Mouse (Mus musculus): ENCODE results near the gene Gm5796. TPM values are rescaled to one million over a fixed set of nuclear protein-coding genes. Genes with fewer than 3 reads are reported as not detected.

Gm5796 gene
- polyA plus RNA-seq (2015; fragmentation: Nextera tagmentation; extraction: Ambion mirVana): not detected in 2 replicates

DNA sequence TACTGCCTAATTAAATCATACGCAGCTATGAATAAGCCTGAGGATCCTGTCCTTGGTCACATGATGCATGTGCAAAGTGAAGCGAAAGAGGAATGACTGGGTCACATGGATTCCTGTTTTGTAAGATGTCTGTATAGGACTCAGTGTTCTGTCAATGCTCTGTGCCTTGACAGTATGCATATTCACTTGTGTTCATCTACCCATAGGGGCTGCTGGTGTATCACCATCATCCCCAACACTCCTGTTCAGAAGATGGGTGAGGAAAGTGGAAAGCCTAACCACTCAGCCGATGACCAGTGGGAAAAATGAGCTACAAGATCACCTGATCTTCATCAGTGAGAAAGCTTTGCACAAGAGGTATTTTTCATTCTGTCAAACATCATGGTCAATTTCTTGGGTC, at the start of gene Gm5796:
Gm5796 (plus strand) TSS at position 301 of the 400 bp plus-strand sequence.

DNA sequence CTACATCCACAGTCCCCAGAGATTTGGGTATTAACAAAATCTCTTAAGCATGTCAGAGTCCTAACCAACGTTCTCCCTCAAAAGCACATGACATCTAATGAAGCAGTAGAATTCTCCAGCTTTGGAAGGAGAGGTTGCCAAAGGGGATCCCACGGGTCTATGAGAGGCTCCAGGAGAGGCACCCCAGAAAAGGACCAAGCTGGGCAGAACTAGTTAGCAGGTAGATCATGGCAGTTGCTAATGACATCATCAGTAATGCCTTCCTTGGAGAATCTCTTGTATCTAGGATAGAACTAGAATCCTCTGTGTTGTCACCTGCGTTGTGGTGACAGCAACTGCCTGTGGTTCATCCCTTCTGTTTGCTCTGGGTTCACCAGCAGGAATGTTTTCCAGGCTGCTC, 25.6 kb upstream of the Gm5796 start, which contains the start of gene Gm3099:
Gm3099 (plus strand) TSS at position 301 of the 400 bp plus-strand sequence.

DNA sequence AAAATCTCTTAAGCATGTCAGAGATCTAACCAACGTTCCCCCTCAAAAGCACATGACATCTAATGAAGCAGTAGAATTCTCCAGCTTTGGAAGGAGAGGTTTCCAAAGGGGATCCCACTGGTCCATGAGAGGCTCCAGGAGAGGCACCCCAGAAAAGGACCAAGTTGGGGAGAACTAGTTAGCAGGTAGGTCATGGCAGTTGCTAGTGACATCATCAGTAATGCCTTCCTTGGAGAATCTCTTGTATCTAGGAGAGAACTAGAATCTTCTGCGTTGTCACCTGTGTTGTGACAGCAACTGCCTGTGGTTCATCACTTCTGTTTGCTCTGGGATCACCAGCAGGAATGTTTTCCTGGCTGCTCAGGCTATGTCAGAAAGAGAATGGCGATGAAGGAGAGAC, 60.1 kb downstream of the Gm5796 start, which contains the start of gene Gm3115:
Gm3115 (plus strand) TSS at position 301 of the 400 bp plus-strand sequence.

Other genes with a start within 250 kb of the Gm5796 start
- not detected in 2 replicates for gene Gm3002, start 213.9 kb upstream of the Gm5796 start, polyA plus RNA-seq (2015; fragmentation: Nextera tagmentation; extraction: Ambion mirVana)
- 0.16 TPM in 1 of 2 replicates, not detected in the other for gene Gm3033, start 177.7 kb upstream of the Gm5796 start, polyA plus RNA-seq (2015; fragmentation: Nextera tagmentation; extraction: Ambion mirVana)
- 0.07 TPM in 1 of 2 replicates, not detected in the other for gene Gm2916, start 139.8 kb upstream of the Gm5796 start, polyA plus RNA-seq (2015; fragmentation: Nextera tagmentation; extraction: Ambion mirVana)
- 0.25 TPM in 1 of 2 replicates, not detected in the other for gene Gm3029, start 92.2 kb upstream of the Gm5796 start, polyA plus RNA-seq (2015; fragmentation: Nextera tagmentation; extraction: Ambion mirVana)
- gene Gm3095, start 60.4 kb upstream of the Gm5796 start, polyA plus RNA-seq (2015; fragmentation: Nextera tagmentation; extraction: Ambion mirVana): not detected in 2 replicates
- gene Gm3099, start 25.5 kb upstream of the Gm5796 start, polyA plus RNA-seq (2015; fragmentation: Nextera tagmentation; extraction: Ambion mirVana): not detected in 2 replicates
- 0.10 TPM in 1 of 2 replicates, not detected in the other for gene Gm3115, start 60.2 kb downstream of the Gm5796 start, polyA plus RNA-seq (2015; fragmentation: Nextera tagmentation; extraction: Ambion mirVana)
- gene Gm8108, start 86.6 kb downstream of the Gm5796 start, polyA plus RNA-seq (2015; fragmentation: Nextera tagmentation; extraction: Ambion mirVana): 0.11 TPM in 1 of 2 replicates, not detected in the other
- not detected in 2 replicates for gene Gm3127, start 141.1 kb downstream of the Gm5796 start, polyA plus RNA-seq (2015; fragmentation: Nextera tagmentation; extraction: Ambion mirVana)
- gene Gm2974, start 158.6 kb downstream of the Gm5796 start, polyA plus RNA-seq (2015; fragmentation: Nextera tagmentation; extraction: Ambion mirVana): 0.12 TPM in 1 of 2 replicates, not detected in the other
- 0.07 TPM in 1 of 2 replicates, not detected in the other for gene Gm3138, start 225.7 kb downstream of the Gm5796 start, polyA plus RNA-seq (2015; fragmentation: Nextera tagmentation; extraction: Ambion mirVana)

Data from spleen, postnatal 0 days (tissue).